Mouse (Mus musculus) bone marrow macrophage, adult 2 months (primary cell): Measurements from ENCODE around the gene Olfr432. TPM values are rescaled to one million over a fixed set of nuclear protein-coding genes. Genes with fewer than 3 reads are reported as not detected.
"Not testable (repeated sequence)": the region's sequence is repeated elsewhere in the genome, so short reads cannot be mapped to it uniquely, and the experiment has no call there.

Source experiments
- H3K27ac ChIP-seq: 2 replicates; pipeline ENCODE4 v1.5.1; 2012; ENCODE audit warnings: low read depth, low read length; ENCODE audit not compliant: insufficient read depth
- H3K4me1 ChIP-seq: 2 replicates; pipeline ENCODE4 v1.6.1; 2012; ENCODE audit warnings: low read length; ENCODE audit not compliant: control insufficient read depth, insufficient read depth
- H3K4me3 ChIP-seq: 2 replicates; pipeline ENCODE4 v1.5.1; 2012; ENCODE audit warnings: mild to moderate bottlenecking, low read length, moderate library complexity; ENCODE audit not compliant: insufficient read depth
- CTCF ChIP-seq: IDR thresholded peaks from 2 replicates; pipeline ENCODE4 v1.5.1; 2012; ENCODE audit warnings: low read depth, mild to moderate bottlenecking, low read length, moderate library complexity
- POLR2A ChIP-seq: IDR thresholded peaks from 2 replicates; pipeline ENCODE4 v1.6.1; 2012; ENCODE audit warnings: mild to moderate bottlenecking, low read depth, low read length, borderline replicate concordance
- polyA plus RNA-seq: library from polyadenylated mRNA; stranded (reverse); fragments of >200 nt; gene quantifications from 2 replicates; pipeline ENCODE4 v1.2.4, GENCODE M21; 2012; ENCODE audit not compliant: missing spikeins, insufficient read depth, insufficient read length

Gene Olfr432
- polyA plus RNA-seq, result not detected in 2 replicates

- TF ChIP-seq POLR2A (no peak), CTCF (no peak)
- no peak within 1 kb of the TSS for H3K27ac ChIP-seq
- H3K4me1 ChIP-seq, result peaks cover 17% of the 10 kb centered on the region
- H3K4me3 ChIP-seq, result no peak within 1 kb of the TSS
These were observed at the start of gene Olfr432 for GRCm38 (mm10) chr1:174048893-174049292. Gene Olfr432 (plus strand): TSS chr1:174049205.

GRCm38 (mm10) chr1:174004352-174005109 is 44.5 kb upstream of the Olfr432 start:
- not testable (repeated sequence) for H3K4me3 ChIP-seq, H3K4me1 ChIP-seq
- peak overlapping the region; percentile 34; the same call in 1 of the 2 replicates for H3K27ac ChIP-seq

- not testable (repeated sequence) for H3K4me1 ChIP-seq, H3K27ac ChIP-seq, H3K4me3 ChIP-seq
These were observed 42.0 kb upstream of the Olfr432 start for GRCm38 (mm10) chr1:174007050-174007449.

GRCm38 (mm10) chr1:174031698-174032097 is 17.3 kb upstream of the Olfr432 start, which contains the start of gene Ifi205:
Gene Ifi205 (minus strand): TSS chr1:174031810.
- no peaks in the 10 kb centered on the region for H3K4me1 ChIP-seq
- no peak within 1 kb of the TSS for H3K27ac ChIP-seq
- TF ChIP-seq POLR2A (no peak), CTCF (no peak)
- no peak within 1 kb of the TSS for H3K4me3 ChIP-seq

GRCm38 (mm10) chr1:174035841-174036240 is 13.2 kb upstream of the Olfr432 start:
- Histone ChIP-seq H3K27ac (no peak overlapping the region), H3K4me3 (no peak overlapping the region), H3K4me1 (peaks cover 6% of the 10 kb centered on the region)
- TF ChIP-seq POLR2A (no peak), CTCF (no peak)

GRCm38 (mm10) chr1:174038480-174038879 is 10.5 kb upstream of the Olfr432 start:
- no peak overlapping the region for H3K27ac ChIP-seq
- TF ChIP-seq CTCF (no peak), POLR2A (no peak)
- H3K4me1 ChIP-seq, result peaks cover 19% of the 10 kb centered on the region
- no peak overlapping the region for H3K4me3 ChIP-seq

GRCm38 (mm10) chr1:174040523-174041177 is 8.4 kb upstream of the Olfr432 start, which contains the start of gene Olfr433:
Gene Olfr433 (plus strand): TSS chr1:174040705.
- Histone ChIP-seq H3K27ac (peak within 1 kb of the TSS; percentile 65), H3K4me1 (peaks cover 20% of the 10 kb centered on the region), H3K4me3 (0 out of 2 replicates have a peak within 1 kb of the TSS, but pooled peaks have one; percentile 2)
- TF ChIP-seq POLR2A, result no peak
- TF ChIP-seq CTCF, result no peak

- H3K4me3 ChIP-seq, H3K27ac ChIP-seq: not testable (repeated sequence)
- H3K4me1 ChIP-seq, result peaks cover 20% of the 10 kb centered on the region
These were observed 6.7 kb upstream of the Olfr432 start for GRCm38 (mm10) chr1:174042091-174042884.

- no peak overlapping the region for H3K4me3 ChIP-seq
- peaks cover 22% of the 10 kb centered on the region for H3K4me1 ChIP-seq
- TF ChIP-seq POLR2A (no peak), CTCF (no peak)
- no peak overlapping the region for H3K27ac ChIP-seq
These were observed 4.6 kb upstream of the Olfr432 start for GRCm38 (mm10) chr1:174044431-174044830.

- not testable (repeated sequence) for H3K27ac ChIP-seq, H3K4me3 ChIP-seq
- H3K4me1 ChIP-seq, result peaks cover 19% of the 10 kb centered on the region
These were observed 778 bp upstream of the Olfr432 start for GRCm38 (mm10) chr1:174048227-174048626.

- not testable (repeated sequence) for H3K4me3 ChIP-seq, H3K27ac ChIP-seq
- peaks cover 17% of the 10 kb centered on the region for H3K4me1 ChIP-seq
These were observed 352 bp downstream of the Olfr432 start for GRCm38 (mm10) chr1:174049357-174049756.
